Mouse (Mus musculus) adrenal gland, adult 18-20 months (tissue): ENCODE data around the gene Gm11549. TPM values are rescaled to one million over a fixed set of nuclear protein-coding genes. Genes with fewer than 3 reads are reported as not detected.
A peak's percentile ranks its signal among the peaks of the same experiment; 100 is the strongest.

Source experiments
- DNase-seq, 2 experiments: peaks; one replicate each; pipeline ENCODE4 v3.0.0; 2021 to 2022; ENCODE audit warnings: low spot score in 2 of 2
- microRNA-seq, 2 experiments: library from miRNA; unstranded; fragments of <30 nt; microRNA quantifications; one replicate each; pipeline ENCODE4 v1.2.0; 2021; ENCODE audit warnings: borderline number of aligned reads in 2 of 2
- total RNA-seq, 2 experiments: library from RNA; stranded (reverse); gene quantifications; 1 replicate in 1 of 2; 2 replicates in 1 of 2; pipeline ENCODE4 v1.2.3; 2021

Gene Gm11549
- total RNA-seq, 2 experiments from 2014 or later: not detected

DNA sequence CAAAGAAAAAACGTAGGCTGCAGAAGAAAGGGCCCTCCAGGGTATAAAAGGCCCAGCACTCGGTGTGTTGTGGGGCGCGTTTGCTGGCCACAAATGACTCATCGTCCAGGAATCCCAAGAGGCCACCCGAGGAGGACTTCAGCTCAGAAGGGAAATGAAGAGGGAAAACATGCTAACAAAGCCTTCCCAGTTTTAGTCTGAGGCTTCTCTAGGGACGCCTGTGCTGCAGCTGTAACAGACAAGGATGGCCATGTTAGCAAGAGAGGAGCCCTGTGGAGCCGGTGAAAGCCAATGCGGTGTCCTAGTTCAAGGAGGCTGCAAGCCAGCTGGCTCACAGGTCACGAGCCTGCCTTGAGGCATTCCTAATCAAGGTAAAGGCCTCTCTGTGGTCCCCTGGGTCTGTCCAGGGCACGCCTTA, 39.8 kb downstream of the Gm11549 start:
- DNase-seq: peak in 1 of 2 experiments; percentile 38

GRCm38 (mm10) chr3:36480486-36480885, 41.1 kb downstream of the Gm11549 start:
- DNase-seq: no peak

DNA sequence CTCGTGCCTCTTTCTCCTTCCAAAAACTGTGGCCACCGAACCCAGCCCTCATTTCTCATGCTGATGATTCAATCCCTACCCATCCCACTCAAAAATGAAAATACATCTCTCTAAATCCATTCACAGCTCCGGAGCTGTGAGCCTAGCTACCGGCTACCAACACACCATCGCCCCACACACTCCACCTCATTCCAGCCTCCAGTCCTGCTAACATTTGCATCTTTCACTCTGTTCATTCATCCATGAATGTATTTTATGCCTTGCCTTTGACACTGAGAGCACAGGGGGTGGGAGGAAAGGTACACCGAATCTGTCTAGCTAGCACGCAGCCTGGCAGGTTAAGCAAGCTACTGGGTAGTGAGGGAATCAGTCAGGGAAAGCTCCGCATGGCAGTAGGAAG, 42.8 kb downstream of the Gm11549 start:
- no peak for DNase-seq

DNA sequence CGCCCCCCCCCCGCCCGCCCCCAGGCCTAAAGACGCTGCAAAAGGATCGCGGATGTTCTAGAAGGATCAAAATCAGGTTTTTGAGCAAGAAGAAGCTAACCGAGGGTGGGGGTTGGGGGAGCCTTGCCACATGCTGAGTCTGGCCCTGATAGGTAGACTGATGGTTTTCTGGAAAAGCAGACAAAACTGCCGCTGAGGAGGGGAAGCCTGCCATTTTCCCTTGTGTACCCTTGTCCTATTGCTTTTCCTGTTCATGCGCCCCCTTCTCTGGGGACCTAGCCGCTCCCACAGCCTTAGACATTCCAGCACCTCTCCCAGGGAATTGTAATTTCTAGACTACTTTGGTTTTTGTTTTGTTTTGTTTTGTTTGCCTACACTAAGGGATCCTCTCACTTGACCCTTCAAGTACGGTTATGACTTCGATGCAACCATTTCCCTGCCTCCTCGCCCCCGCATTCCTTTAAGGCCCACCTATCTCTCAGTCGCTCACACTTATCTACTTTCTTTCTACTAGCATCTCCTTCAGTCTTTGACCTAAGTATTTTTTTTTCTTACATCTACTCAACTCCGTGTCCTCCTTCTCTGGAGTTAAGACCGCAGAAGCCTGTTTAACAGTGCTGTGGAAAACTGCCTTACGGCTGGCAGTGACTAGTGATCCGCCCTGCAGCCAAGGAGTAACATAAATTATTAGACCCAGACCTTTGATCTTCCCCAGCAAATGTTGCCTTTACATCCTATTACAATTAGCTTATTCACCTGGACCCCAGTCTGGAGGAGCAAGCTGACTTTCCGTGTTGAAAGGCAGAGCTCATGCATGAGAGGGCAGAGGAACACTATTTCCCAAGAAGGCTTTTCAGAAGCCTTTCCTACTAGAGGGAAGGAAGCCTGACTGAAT, 45.1 kb downstream of the Gm11549 start:
- DNase-seq: no peak

GRCm38 (mm10) chr3:36475532-36476087, 46.0 kb downstream of the Gm11549 start, which contains the start of the genes Anxa5 and 1810062G17Rik:
Gene Anxa5 (minus strand): TSS chr3:36475894.
Gene 1810062G17Rik (plus strand): TSS chr3:36475937.
- peak; percentile 95 to 96 for DNase-seq

- DNase-seq: peak in 1 of 2 experiments; percentile 47
Observed at GRCm38 (mm10) chr3:36474938-36475483, 46.6 kb downstream of the Gm11549 start.

DNA sequence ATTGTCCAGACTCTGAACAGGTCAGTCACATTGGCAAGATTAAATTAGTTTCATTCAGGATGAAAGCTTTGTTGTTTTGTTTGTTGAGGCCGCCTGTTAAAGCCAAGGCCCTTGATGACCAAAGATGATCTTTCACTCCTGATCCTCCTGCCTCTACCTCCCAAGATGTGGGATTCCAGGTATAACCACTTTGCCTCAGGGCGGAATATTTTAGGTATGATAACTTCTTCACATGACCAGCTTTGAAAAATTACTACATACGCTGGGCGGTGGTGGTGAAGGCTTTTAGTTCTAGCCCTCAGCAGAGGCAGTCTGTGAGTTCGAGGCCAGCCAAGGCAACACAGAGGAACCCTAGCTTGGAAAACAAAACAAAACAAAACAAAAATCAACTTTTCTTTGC, 47.2 kb downstream of the Gm11549 start:
- DNase-seq: no peak

- no peak for DNase-seq
Observed at GRCm38 (mm10) chr3:36473222-36473621, 48.4 kb downstream of the Gm11549 start.

GRCm38 (mm10) chr3:36471856-36472255, 49.8 kb downstream of the Gm11549 start:
- DNase-seq: no peak

- DNase-seq: no peak
Observed at GRCm38 (mm10) chr3:36468871-36469270, 52.7 kb downstream of the Gm11549 start.

- DNase-seq: no peak
Observed at GRCm38 (mm10) chr3:36467632-36468031, 54.0 kb downstream of the Gm11549 start.

DNA sequence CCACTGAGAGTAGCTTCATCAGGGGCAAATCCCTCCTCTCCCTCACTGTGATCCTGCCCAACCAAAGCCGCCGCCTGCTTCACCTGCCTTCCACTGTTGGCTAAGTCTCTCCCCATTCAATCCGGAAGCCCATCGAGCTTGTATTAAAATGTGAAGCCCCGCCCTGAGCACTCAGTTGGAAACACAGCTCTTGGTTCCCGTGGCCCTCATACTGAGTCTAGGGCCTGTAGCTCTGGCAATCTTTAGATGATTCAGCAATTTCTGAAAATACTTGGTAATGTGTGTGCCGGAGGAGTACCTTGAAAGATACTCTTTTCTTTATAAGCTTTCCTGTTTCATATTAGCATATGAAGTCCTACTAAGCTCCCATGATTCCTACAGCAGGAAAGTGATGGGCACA, 56.1 kb downstream of the Gm11549 start:
- DNase-seq: no peak

Small RNAs within 50 kb of the gene (microRNA-seq; reads per million reads assigned to microRNA genes)
- gene Mir7009: 0.61 to 1.9 reads per million in 2 experiments

Other genes with a start within 250 kb of the Gm11549 start
- gene Anxa5, start 45.9 kb downstream of the Gm11549 start, total RNA-seq: 100 to 1,000 TPM; 616 to 644 TPM
- gene 1810062G17Rik, start 45.9 kb downstream of the Gm11549 start, total RNA-seq: 1 to 10 TPM in 1 of 2 experiments, not detected in 1; 1.5 TPM
- gene Exosc9, start 30.8 kb upstream of the Gm11549 start, total RNA-seq: 10 to 100 TPM; 26.7 to 31.5 TPM
- 1 to 10 TPM; 1.3 to 1.5 TPM for gene Ccna2, start 50.3 kb upstream of the Gm11549 start, total RNA-seq
- 1 to 10 TPM; 6.7 to 7.7 TPM for gene Bbs7, start 91.7 kb upstream of the Gm11549 start, total RNA-seq
- 1 to 10 TPM; 1.6 to 2.6 TPM for gene Trpc3, start 168.4 kb upstream of the Gm11549 start, total RNA-seq